Mouse (Mus musculus): ENCODE measurements around the gene Il17rc. TPM values are rescaled to one million over a fixed set of nuclear protein-coding genes. Genes with fewer than 3 reads are reported as not detected.

The Il17rc gene
- polyA plus RNA-seq, 1 experiment from 2014 or later: 0.96 TPM

Small RNAs within 50 kb of the gene (microRNA-seq; reads per million reads assigned to microRNA genes)
- not detected for gene Gm23365
- gene Gm24387: not detected

Other genes with a start within 250 kb of the Il17rc start
- gene Mtmr14, start 233.6 kb upstream of the Il17rc start, polyA plus RNA-seq (2015; fragmentation: Nextera tagmentation; extraction: Ambion mirVana): 40.4 and 45.0 TPM in 2 replicates
- 0.58 and 0.71 TPM in 2 replicates for gene Cpne9, start 189.1 kb upstream of the Il17rc start, polyA plus RNA-seq (2015; fragmentation: Nextera tagmentation; extraction: Ambion mirVana)
- 19.4 and 21.4 TPM in 2 replicates for gene Brpf1, start 164.3 kb upstream of the Il17rc start, polyA plus RNA-seq (2015; fragmentation: Nextera tagmentation; extraction: Ambion mirVana)
- gene Ogg1, start 144.5 kb upstream of the Il17rc start, polyA plus RNA-seq (2015; fragmentation: Nextera tagmentation; extraction: Ambion mirVana): 9.5 and 9.9 TPM in 2 replicates
- 79.4 and 81.4 TPM in 2 replicates for gene Camk1, start 127.4 kb upstream of the Il17rc start, polyA plus RNA-seq (2015; fragmentation: Nextera tagmentation; extraction: Ambion mirVana)
- 64.5 and 74.7 TPM in 2 replicates for gene Tada3, start 93.5 kb upstream of the Il17rc start, polyA plus RNA-seq (2015; fragmentation: Nextera tagmentation; extraction: Ambion mirVana)
- gene Arpc4, start 93.3 kb upstream of the Il17rc start, polyA plus RNA-seq (2015; fragmentation: Nextera tagmentation; extraction: Ambion mirVana): 393 and 407 TPM in 2 replicates
- 10.8 and 11.4 TPM in 2 replicates for gene Ttll3, start 82.2 kb upstream of the Il17rc start, polyA plus RNA-seq (2015; fragmentation: Nextera tagmentation; extraction: Ambion mirVana)
- gene Rpusd3, start 52.1 kb upstream of the Il17rc start, polyA plus RNA-seq (2015; fragmentation: Nextera tagmentation; extraction: Ambion mirVana): 20.8 and 23.0 TPM in 2 replicates
- 0.12 TPM in 1 of 2 replicates, not detected in the other for gene Cidec, start 35.7 kb upstream of the Il17rc start, polyA plus RNA-seq (2015; fragmentation: Nextera tagmentation; extraction: Ambion mirVana)
- gene Jagn1, start 28.9 kb upstream of the Il17rc start, polyA plus RNA-seq (2015; fragmentation: Nextera tagmentation; extraction: Ambion mirVana): 84.3 and 87.6 TPM in 2 replicates
- 0.13 TPM in 1 of 2 replicates, not detected in the other for gene Il17re, start 12.9 kb upstream of the Il17rc start, polyA plus RNA-seq (2015; fragmentation: Nextera tagmentation; extraction: Ambion mirVana)
- gene Creld1, start 11.9 kb downstream of the Il17rc start, polyA plus RNA-seq (2015; fragmentation: Nextera tagmentation; extraction: Ambion mirVana): 49.4 and 56.5 TPM in 2 replicates
- 5.2 and 6.0 TPM in 2 replicates for gene Prrt3, start 30.5 kb downstream of the Il17rc start, polyA plus RNA-seq (2015; fragmentation: Nextera tagmentation; extraction: Ambion mirVana)
- 95.3 and 99.6 TPM in 2 replicates for gene Emc3, start 60.2 kb downstream of the Il17rc start, polyA plus RNA-seq (2015; fragmentation: Nextera tagmentation; extraction: Ambion mirVana)
- gene Fancd2, start 60.3 kb downstream of the Il17rc start, polyA plus RNA-seq (2015; fragmentation: Nextera tagmentation; extraction: Ambion mirVana): 4.2 and 4.5 TPM in 2 replicates
- gene Fancd2os, start 129.3 kb downstream of the Il17rc start, polyA plus RNA-seq (2015; fragmentation: Nextera tagmentation; extraction: Ambion mirVana): not detected in 2 replicates
- gene Brk1, start 133.3 kb downstream of the Il17rc start, polyA plus RNA-seq (2015; fragmentation: Nextera tagmentation; extraction: Ambion mirVana): 227 and 229 TPM in 2 replicates
- gene Vhl, start 152.5 kb downstream of the Il17rc start, polyA plus RNA-seq (2015; fragmentation: Nextera tagmentation; extraction: Ambion mirVana): 60.2 and 60.6 TPM in 2 replicates
- 0.99 and 1.3 TPM in 2 replicates for gene Irak2, start 167.0 kb downstream of the Il17rc start, polyA plus RNA-seq (2015; fragmentation: Nextera tagmentation; extraction: Ambion mirVana)
- 0.93 and 1.0 TPM in 2 replicates for gene Tatdn2, start 225.6 kb downstream of the Il17rc start, polyA plus RNA-seq (2015; fragmentation: Nextera tagmentation; extraction: Ambion mirVana)
- 0.70 and 1.8 TPM in 2 replicates for gene Ghrl, start 248.5 kb downstream of the Il17rc start, polyA plus RNA-seq (2015; fragmentation: Nextera tagmentation; extraction: Ambion mirVana)

Data from midbrain, embryonic 13.5 days (tissue).